Mouse (Mus musculus) heart, postnatal 0 days (tissue): ENCODE measurements at regions not wholly inside any gene's neighbourhood (a gene's known extent, or its start where the extent isn't known, plus 50 kb on each side); places are given as distances from the start of the nearest gene placed in this dataset.

Experiments used
- CTCF ChIP-seq: IDR thresholded peaks from 2 replicates; pipeline ENCODE4 v1.5.1; 2016; ENCODE audit warnings: antibody characterized with exemption, control low read depth, low read depth
- EP300 ChIP-seq: IDR thresholded peaks from 2 replicates; pipeline ENCODE4 v1.6.1; 2016; ENCODE audit warnings: antibody characterized with exemption, low read depth

GRCm38 (mm10) chr16:8189071-8189470 lies 235.9 kb downstream of the Tmem114 start:
- no peak for TF ChIP-seq CTCF
- TF ChIP-seq EP300: no peak
